Mouse (Mus musculus) spleen, adult 2 months (tissue): ENCODE data around the gene Washc1. TPM values are rescaled to one million over a fixed set of nuclear protein-coding genes. Genes with fewer than 3 reads are reported as not detected.

Source experiments
- DNase-seq, 2 experiments: peaks; one replicate each; pipeline versions ENCODE4 v3.0.0 to v3.0.0-alpha.2; 2012 to 2021; ENCODE audit warnings: low spot score in 2 of 2, low read depth in 1 of 2
- H3K27ac ChIP-seq: fragments of 200-500 bp; 2 replicates; pipeline ENCODE4 v1.5.1; 2012; ENCODE audit warnings: low read length, inconsistent platforms; ENCODE audit not compliant: insufficient read depth
- H3K27me3 ChIP-seq: fragments of 200-500 bp; 2 replicates; pipeline ENCODE4 v1.6.1; 2012; ENCODE audit warnings: mild to moderate bottlenecking, moderate library complexity, low read length, inconsistent platforms; ENCODE audit not compliant: control insufficient read depth, insufficient read depth
- H3K36me3 ChIP-seq: fragments of 200-500 bp; 2 replicates; pipeline ENCODE4 v1.6.1; 2012; ENCODE audit warnings: mild to moderate bottlenecking, low read length, inconsistent platforms; ENCODE audit not compliant: control insufficient read depth, insufficient read depth
- H3K4me1 ChIP-seq: fragments of 200-500 bp; 2 replicates; pipeline ENCODE4 v1.6.1; 2011; ENCODE audit warnings: inconsistent platforms; ENCODE audit not compliant: control insufficient read depth, insufficient read depth, insufficient read length
- H3K4me3 ChIP-seq: fragments of 200-500 bp; 2 replicates; pipeline ENCODE4 v1.5.1; 2011; ENCODE audit warnings: mild to moderate bottlenecking, inconsistent platforms; ENCODE audit not compliant: insufficient read depth, insufficient read length; ENCODE audit errors: extremely low read depth
- CTCF ChIP-seq: fragments of 200-500 bp; IDR thresholded peaks from 2 replicates; pipeline ENCODE4 v1.5.1; 2011; ENCODE audit warnings: mild to moderate bottlenecking, inconsistent platforms; ENCODE audit not compliant: insufficient read depth, insufficient read length, insufficient replicate concordance; ENCODE audit errors: extremely low read depth
- POLR2A ChIP-seq: fragments of 200-500 bp; IDR thresholded peaks from 2 replicates; pipeline ENCODE4 v1.6.1; 2011; ENCODE audit warnings: low read depth, low read length, inconsistent platforms
- WGBS: fragments of 180-500 bp; shearing (Covaris S2); methylation state at CpG from one replicate; pipeline ENCODE4 v1.1.7; 2018; 5-methylcytosine and 5-hydroxymethylcytosine counted together
- polyA plus RNA-seq: library from polyadenylated mRNA; depleted of rRNA; stranded (reverse); fragments of >200 nt; gene quantifications from 2 replicates; pipeline ENCODE4 v1.2.3, GENCODE M21; 2012

Washc1 gene
- polyA plus RNA-seq, 1 experiment, result 36.3 TPM

DNA sequence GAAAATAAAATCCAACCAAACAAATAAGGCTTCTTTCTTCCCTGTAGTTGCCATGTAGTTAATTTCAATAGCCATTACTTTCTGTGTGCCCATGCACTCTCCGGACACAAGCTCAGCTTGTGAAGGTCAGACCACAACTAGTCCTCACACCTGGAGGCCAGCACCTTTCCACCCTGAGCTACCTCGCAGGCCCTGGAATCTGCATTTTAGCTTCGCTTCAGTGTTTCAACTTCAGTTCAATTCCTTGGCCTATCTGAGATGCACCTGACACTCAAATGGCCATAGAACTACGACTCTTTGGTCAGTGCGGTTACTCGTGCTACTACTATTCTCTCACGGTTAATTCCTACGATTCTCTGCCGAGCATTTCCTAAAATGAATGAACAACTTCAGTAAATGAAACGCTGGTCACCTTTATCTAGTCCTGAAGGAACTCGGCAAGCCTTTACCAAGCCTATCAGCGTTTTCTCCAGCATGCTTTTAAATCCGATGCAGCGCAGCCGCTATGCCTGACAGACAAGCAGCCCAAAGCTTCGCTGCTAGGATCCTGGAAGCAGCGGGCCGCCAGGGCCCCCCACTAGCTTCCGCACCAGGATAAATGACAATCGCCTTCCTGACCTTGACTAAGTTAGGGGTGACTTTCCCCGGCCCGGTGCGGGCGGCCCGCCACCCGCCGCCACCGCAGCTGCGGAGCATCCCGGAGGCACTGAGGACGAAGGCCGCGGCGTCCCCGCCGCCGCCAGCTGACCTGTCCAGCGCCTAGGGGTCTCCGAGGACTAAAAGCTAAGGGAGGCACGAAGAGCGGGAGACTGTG lies 10.6 kb upstream of the Washc1 start:
- no peaks in the 10 kb centered on the region; the same call in 1 of the 2 replicates for H3K36me3 ChIP-seq
- peak overlapping the region; percentile 90 for H3K27ac ChIP-seq
- WGBS, result under 1% methylated on average over 41 of the region's 41 CpGs
- TF ChIP-seq POLR2A (no peak), CTCF (no peak)
- no peaks in the 10 kb centered on the region for H3K27me3 ChIP-seq
- DNase-seq, result no peak
- H3K4me3 ChIP-seq, result peak overlapping the region; percentile 90
- peaks cover 2% of the 10 kb centered on the region; the same call in 1 of the 2 replicates for H3K4me1 ChIP-seq

DNA sequence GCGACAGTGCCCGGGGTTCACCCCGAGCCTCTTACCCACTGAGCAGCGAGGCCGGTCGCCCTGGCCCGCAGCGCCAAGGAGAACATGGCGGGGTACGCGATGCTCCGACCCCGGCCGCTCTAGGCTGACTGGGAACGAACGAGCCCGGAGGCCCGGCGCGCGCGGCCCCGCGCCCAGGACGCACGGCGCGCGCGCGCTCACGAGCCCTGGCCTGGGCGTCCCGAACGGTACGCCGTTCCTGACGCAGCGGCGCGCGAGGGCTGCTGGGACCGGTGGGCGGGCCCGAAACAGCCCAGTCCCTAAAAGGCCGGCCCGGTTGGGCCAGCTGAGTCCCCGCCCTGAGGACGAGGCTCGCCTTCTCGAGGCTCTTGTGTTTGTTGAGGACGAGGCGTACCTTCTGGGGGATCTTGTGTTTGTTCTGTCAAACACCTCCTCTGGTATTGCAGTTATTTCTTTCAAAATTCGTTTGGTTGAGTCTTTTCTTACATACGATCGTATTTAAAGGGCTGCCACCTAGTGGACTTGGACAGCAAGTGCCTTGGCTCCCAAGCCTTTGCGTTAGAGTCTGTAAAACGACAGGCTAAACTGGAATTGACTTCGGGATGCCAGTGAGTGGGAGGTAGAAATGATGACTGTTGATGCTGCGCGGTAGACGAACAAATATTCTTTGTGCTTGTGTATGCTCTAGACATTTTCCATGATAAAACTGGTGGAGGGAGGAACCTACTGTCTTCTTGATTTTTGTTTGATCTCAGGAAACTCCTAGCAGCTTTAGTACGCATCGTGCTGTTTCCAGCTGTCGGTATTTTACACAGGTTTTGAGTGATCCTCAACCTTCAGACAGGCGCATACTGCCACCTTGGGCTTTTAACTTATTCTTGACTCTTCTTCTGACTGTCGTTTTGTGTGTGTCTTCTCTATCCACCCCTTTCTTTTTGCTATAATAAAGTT lies 9.7 kb upstream of the Washc1 start, which contains the start of gene Ndufv2:
Gene Ndufv2 (minus strand): TSS at position 180 of the 951 bp plus-strand sequence.
- Histone ChIP-seq H3K36me3 (no peaks in the 10 kb centered on the region), H3K27me3 (no peaks in the 10 kb centered on the region), H3K4me1 (peaks cover 2% of the 10 kb centered on the region; the same call in 1 of the 2 replicates), H3K27ac (peak within 1 kb of the TSS; percentile 90), H3K4me3 (peak within 1 kb of the TSS; percentile 90)
- WGBS, result under 1% methylated on average over 67 of the region's 67 CpGs
- TF ChIP-seq CTCF (peak; percentile 13; the same call in 1 of the 2 replicates), POLR2A (peak; percentile 66)
- peak; percentile 90 to 94 for DNase-seq

GRCm38 (mm10) chr17:66104076-66104475 lies 7.3 kb upstream of the Washc1 start:
- no peak for TF ChIP-seq CTCF
- no peak for TF ChIP-seq POLR2A
- Histone ChIP-seq H3K27me3 (no peaks in the 10 kb centered on the region), H3K4me1 (peaks cover 2% of the 10 kb centered on the region; the same call in 1 of the 2 replicates), H3K4me3 (no peak overlapping the region), H3K27ac (no peak overlapping the region), H3K36me3 (no peaks in the 10 kb centered on the region)
- WGBS, result 88% methylated on average over 7 of the region's 7 CpGs
- DNase-seq, result no peak

DNA sequence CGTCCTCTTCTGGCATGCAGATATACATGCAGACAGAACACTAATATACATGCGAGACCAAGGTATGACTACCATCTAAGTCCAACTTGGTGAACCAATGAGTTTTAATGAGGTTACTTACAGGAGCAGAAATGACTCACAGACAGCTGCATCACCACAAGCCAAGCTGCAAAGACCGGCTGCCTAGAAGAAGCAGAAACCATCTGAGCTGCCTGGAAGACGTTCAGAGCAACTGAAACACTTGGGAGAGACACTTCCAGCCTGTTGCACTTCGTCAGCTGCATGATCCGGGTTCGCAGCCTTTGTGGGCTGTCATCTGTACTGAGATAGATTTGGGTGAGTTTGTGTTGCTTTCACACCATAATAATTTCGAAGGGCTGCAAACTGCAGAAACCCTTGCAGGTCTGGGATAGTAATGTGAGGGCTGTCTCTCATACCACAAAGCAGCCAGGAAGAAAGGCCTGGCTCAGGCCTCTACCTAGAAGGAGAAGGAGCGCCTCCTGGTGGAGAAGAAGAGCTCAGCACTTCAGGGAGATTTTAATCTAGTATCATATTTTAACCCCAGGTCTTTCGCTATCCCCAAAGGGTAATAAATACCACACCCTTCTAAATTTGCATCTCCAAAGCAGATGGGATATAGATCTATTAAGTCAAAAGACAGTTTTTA lies 4.6 kb upstream of the Washc1 start:
- TF ChIP-seq CTCF (peak; percentile 71; the same call in 1 of the 2 replicates), POLR2A (no peak)
- peak; percentile 53 to 66 for DNase-seq
- H3K4me3 ChIP-seq, result no peak overlapping the region
- WGBS, result 51% methylated on average over 10 of the region's 10 CpGs
- no peak overlapping the region for H3K27ac ChIP-seq
- no peaks in the 10 kb centered on the region for H3K36me3 ChIP-seq
- no peaks in the 10 kb centered on the region; the same call in 1 of the 2 replicates for H3K4me1 ChIP-seq
- H3K27me3 ChIP-seq, result no peaks in the 10 kb centered on the region

DNA sequence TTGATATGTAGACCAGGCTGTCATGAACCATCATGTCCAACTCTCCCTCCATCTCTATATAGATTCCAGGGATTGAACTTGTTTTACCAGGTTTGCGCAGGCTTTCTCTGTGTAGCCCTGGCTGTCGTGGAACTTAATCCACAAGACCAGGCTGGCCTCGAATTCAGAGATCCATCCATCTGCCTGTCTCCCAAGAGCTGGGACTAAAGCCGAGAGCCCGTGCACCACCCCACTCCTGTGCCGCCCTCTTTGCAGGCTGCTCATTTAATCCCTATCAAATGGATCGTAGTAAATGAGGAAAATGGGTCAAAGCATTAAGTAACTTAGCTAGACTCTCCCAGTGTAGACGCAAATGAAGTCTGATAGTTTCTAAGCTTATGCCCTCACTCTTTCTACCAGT lies 3.9 kb upstream of the Washc1 start:
- Histone ChIP-seq H3K27ac (no peak overlapping the region), H3K36me3 (no peaks in the 10 kb centered on the region), H3K4me1 (peaks cover 1% of the 10 kb centered on the region; the same call in 1 of the 2 replicates), H3K27me3 (no peaks in the 10 kb centered on the region), H3K4me3 (no peak overlapping the region)
- no peak for TF ChIP-seq POLR2A
- TF ChIP-seq CTCF, result no peak
- DNase-seq, result no peak
- WGBS, result 85% methylated on average over 8 of the region's 8 CpGs

- DNase-seq, result no peak
- no peak overlapping the region for H3K4me3 ChIP-seq
Measured at GRCm38 (mm10) chr17:66108198-66108597, 3.1 kb upstream of the Washc1 start.

More at GRCm38 (mm10) chr17:66108198-66108597, 3.1 kb upstream of the Washc1 start:
- 38% methylated on average over 4 of the region's 4 CpGs for WGBS
- H3K4me1 ChIP-seq, result peaks cover 4% of the 10 kb centered on the region; the same call in 1 of the 2 replicates
- no peak for TF ChIP-seq POLR2A
- TF ChIP-seq CTCF, result no peak
- H3K27me3 ChIP-seq, result no peaks in the 10 kb centered on the region
- no peaks in the 10 kb centered on the region for H3K36me3 ChIP-seq
- no peak overlapping the region for H3K27ac ChIP-seq
